Mouse (Mus musculus) natural killer cell, adult 2 months (primary cell): ENCODE measurements around the gene Bcl7c.
"Not testable (repeated sequence)": the region's sequence is repeated elsewhere in the genome, so short reads cannot be mapped to it uniquely, and the experiment has no call there.

Source experiments
- DNase-seq, 2 experiments: peaks; one replicate each; pipeline ENCODE4 v3.0.0; 2022; ENCODE audit warnings: low spot score in 2 of 2

Bcl7c gene

GRCm38 (mm10) chr7:127716992-127717391 is 8.3 kb upstream of the Bcl7c start:
- DNase-seq = peak; percentile 60

- no peak for DNase-seq
Observed at GRCm38 (mm10) chr7:127714816-127715215, 6.1 kb upstream of the Bcl7c start.

DNA sequence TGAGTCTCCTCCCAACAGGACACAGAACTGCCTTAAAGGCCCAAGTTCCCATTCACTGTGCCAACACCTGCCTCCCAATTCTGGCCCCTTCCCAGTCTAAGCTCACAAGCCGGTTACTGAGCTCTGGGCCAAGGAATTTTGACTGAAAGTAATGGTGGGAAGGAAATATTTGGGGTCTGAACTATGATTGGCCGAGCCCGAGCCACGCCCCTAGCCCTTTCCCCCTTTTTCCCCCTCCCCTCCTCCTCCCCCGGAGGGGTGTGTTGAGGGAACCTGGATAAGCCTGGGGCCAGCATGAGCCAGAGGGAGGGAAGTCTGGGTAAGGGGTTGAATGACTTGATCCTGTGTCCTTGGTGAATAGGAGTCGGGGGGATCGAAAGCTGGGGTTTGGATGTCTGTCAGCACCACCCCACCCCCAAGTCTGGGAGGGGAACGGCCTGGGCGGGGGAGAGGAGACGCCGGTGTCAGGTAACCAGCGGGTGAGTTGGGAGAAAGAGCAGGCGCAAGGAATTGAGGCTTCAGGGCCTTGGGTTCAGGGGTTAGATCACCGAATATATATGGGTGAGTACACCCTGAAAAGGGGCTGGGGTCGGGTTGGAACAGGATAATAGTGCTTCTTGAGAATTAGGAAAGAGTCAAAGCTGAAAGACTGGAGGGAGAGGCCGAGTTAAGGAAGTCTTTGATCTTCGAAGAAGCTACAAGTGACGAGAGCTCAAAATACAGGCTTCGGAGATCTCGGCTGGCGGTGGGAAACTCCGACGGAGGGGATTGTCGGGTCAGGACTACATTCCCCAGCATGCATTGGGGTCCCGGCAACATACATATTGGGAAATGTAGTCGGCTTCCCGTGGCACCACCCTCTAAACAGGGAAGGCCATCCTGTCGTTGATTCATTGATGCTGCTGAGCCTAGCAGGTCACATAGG is 4.0 kb upstream of the Bcl7c start, which contains the start of gene Ctf1:
Gene Ctf1, plus strand, starts transcription at position 276 of the 925 bp plus-strand sequence.
- DNase-seq = peak; percentile 52 to 54

DNA sequence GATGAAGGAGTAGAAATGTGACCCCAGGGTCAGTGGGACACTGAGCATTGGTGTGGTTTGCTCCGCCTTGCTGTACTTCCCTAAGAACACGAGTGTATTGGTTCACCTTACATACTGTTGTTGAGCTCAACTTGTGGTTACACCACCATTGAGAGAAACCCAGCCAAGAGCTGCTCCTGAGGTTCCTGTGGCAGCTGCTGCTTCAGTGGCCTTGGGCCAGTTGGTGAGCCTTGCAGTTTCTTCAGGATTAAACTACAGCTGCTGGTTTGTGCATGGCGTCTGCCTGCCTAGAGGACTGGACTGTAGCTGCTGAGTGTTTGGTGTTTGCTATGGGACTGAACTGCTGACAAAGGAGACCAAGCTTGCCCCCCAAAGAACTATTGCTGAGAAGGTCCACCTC is 2.7 kb upstream of the Bcl7c start:
- no peak for DNase-seq

DNA sequence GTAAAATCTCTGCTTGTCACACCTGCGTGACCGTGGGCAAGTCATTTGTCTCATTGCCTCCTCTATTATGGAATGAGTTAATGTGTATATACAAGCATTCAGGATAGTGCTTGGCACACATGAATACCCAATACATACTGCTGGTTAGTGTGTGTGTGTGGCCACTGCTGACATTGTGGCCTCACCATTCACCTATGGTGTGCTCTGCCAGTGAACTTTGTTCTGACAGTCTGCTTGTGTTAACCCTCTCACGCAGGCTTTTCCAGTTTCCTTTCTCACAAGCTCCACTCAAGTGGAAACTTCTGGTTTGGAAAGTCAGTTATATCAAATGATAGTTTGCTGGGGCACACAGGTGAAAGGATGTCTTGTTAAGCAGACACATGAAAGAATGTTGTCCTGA is 2.3 kb upstream of the Bcl7c start:
- DNase-seq = no peak

DNA sequence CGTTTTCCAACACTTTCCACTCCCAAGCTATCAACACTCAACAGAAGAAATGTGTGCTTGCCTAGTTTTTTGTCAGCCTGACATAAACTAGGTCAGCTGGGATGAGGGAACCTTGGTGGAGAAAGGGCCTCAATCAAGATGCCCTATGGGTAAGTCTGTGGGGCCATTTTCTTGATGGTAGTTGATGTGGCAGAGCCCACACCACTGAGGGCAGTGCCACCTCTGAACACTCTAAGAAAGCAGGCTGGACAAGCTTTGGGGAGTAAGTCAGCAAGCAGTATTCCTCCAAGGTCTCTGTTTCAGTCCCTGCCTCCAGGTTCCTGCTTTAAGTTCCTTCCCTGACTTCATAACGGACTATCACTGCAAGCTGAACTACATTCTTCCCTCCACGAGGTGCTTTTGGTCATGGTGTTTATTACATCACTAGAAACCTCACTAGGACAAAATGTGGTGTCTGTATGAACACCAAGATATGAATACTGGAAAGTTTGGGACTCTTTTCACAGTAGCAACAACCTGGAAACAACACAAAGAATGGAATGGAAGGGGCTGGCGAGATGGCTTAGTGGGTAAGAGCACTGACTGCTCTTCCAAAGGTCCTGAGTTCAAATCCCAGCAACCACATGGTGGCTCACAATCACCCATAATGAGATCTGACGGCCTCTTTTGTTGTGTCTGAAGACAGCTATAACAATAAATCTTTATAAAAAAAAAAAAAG is 687 bp upstream of the Bcl7c start:
- DNase-seq = no peak

- no peak for DNase-seq
Observed at GRCm38 (mm10) chr7:127707957-127708206, 851 bp downstream of the Bcl7c start.

DNA sequence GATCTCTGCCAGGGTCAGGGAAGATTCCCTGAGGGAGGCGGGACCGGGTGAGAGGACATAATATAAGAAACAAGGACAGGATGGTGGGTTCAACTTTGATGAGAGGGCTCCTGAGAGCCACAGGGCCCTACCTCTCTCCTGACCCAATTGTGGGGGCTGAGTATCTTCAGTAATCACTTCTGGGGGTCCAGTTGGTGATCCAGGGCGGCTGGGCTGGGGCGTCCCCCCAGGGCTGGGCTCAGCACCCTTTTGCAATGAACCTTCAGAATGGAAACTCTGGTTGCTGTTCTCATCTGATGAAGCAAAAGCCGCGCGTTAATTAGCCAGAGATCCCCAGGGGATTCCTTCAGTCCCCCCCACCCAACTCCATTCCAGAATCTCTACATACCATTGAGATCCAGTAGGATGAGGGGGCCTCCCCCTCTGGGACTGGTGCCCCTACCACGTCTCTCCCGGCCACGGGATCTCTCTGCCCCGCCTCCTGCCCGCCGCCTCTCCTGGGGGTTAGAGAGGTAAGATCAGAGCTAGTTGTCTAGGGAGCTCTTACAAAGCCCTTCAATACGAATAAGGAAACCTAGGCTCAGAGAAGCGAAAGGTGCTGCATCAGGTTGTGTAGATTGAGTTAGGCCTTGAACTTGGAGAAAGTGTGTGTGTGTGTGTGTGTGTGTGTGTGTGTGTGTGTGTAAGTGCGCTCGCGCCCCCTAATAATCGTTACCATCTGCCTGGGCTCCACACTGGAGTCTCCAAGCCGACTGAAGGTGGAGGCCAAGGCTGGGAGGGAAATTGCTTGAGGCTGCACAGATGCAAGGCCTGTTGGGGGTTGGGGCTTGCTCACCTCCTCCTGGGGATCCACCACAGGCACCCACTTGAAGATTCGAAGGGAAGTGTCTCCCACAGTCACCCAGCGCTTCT is 1.4 kb downstream of the Bcl7c start:
- no peak for DNase-seq

DNA sequence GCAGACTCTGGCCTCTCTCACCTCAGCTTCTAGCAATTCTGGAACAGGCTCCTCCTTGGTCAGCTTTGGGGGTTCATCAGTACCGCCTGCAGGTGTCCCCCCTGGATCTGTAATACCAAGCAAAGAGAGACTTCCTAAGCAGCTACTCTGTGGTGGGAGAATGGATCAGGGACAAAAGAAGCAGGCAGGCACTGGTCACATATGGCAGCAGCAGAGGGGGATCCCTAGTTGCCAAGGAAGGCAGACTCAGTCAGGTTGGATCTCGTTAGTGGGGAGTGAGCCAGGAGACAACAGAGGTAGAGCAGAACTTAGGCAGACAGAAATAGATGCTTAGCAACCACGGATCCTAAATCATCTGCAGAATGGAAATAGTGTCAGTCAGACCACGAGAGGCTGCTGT is 3.0 kb downstream of the Bcl7c start:
- DNase-seq = no peak

DNA sequence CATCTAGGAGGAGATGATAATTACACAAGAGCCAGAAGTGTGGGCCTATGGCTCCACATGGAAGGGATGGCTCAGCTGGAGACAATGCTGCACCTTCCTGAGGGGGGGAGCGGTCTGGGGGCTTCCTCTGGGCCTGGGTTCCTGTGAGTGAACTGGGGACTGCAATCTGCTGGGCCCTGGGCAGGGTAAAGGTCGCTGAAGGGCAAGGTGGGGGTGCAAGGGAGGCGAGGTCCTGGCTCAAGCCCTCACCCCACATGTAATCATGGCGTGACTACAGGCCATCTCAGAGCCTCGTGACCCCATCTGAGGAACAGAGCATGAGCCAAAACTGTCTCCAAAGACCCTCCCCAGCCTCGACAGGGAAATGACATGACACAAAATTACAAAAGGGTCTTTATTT is 4.1 kb downstream of the Bcl7c start:
- no peak for DNase-seq

DNA sequence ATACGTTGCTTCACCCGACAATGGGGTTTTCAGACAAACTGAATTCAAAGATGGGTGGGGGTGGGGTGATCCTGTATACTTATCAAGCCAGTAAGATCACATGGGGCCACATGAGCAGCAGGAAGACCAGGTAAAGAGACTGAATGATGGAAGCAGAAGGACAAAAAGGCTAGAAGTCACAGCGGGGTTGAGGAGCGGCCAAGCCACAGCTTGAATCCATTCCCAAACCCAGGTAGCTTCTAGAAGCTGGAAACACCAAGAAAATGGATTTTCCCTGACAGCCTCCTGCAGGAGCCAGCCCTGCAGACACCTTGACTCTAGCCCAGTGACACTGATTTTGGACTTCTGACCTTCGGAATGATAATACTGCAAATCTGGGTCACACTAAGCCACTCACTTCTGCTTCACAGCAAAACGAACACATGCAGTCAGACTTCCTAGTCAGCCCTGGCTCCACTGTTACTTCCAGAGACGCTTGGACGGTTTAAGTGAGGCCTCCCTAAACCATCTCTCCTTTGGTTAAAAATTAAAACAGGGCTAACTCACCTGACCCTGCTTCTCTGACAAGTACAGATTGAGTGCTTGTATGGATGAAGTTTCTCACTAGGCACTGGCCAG is 5.1 kb downstream of the Bcl7c start:
- no peak for DNase-seq

DNA sequence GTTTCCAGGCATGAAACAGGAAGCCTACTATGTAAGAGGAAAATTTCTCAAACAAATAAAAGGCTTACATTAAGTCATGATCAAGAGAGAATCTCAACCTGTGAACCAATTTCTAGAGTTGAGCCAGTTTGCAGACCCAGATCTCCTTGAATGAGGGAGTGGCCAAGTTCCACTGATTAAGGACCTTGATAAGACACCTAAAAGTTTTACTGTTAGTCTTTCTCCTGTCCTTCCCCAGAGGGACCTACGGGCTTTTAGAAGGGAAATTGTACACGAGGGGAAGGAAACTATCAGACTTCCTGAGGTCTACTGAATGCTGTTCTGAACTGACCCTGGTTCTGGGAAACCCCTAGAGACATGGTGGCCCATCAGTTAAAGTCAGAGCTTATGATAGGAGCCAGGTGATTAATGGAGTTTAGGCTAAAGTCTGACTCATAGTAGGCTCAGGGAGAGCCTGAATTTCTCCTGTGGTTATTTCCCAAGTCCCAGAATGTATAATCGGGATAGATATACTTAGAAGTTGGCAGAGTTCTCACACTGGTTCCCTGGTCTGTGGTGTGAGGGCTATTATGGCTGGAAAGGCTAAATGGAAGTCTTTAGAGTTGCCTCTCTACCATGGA is 7.9 kb downstream of the Bcl7c start:
- no peak for DNase-seq

DNA sequence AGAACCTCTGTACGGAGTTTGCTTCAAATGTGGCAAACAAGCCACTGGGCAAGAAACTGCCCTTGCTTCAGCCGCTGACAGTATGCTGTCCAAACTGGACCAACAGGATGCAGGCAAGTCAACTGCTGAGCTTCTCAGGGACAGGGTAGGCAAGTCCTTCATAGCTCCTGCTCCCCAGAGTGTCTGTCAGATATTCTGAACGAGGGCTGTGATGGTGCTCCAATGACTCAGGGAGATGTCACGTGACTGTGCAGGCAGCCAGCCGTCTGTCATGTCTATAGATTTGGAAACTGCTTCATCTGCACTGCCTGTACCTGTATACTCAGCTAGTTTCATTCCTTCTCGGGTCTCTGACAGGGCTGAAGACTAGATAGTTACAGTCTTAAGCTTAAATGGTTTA is 9.7 kb downstream of the Bcl7c start:
- no peak for DNase-seq

GRCm38 (mm10) chr7:127693730-127694129 is 15.0 kb downstream of the Bcl7c start:
- DNase-seq = not testable (repeated sequence)

GRCm38 (mm10) chr7:127693290-127693689 is 15.4 kb downstream of the Bcl7c start:
- DNase-seq = no peak

- DNase-seq = no peak
Observed at GRCm38 (mm10) chr7:127691221-127691989, 17.3 kb downstream of the Bcl7c start.

GRCm38 (mm10) chr7:127689626-127690280 is 19.0 kb downstream of the Bcl7c start:
- no peak for DNase-seq

DNA sequence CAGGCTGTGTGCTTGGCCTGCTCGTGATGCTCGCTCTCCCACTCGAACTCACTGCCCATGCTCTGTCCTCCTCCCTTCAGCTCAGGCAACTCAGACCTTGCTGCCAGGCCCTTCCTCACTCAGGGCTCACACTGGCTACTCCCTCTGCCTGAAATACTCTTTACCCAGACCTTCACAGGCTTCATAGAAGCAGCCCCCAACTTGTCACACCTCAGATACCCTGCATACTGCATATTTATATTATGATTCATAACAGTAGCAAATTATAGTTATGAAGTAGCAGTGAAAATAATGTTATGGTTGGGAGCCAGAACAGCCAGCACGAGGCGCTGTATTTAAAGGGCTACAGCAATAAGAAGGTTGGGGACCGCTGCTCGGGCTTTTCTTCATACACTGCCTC is 19.8 kb downstream of the Bcl7c start:
- no peak for DNase-seq

DNA sequence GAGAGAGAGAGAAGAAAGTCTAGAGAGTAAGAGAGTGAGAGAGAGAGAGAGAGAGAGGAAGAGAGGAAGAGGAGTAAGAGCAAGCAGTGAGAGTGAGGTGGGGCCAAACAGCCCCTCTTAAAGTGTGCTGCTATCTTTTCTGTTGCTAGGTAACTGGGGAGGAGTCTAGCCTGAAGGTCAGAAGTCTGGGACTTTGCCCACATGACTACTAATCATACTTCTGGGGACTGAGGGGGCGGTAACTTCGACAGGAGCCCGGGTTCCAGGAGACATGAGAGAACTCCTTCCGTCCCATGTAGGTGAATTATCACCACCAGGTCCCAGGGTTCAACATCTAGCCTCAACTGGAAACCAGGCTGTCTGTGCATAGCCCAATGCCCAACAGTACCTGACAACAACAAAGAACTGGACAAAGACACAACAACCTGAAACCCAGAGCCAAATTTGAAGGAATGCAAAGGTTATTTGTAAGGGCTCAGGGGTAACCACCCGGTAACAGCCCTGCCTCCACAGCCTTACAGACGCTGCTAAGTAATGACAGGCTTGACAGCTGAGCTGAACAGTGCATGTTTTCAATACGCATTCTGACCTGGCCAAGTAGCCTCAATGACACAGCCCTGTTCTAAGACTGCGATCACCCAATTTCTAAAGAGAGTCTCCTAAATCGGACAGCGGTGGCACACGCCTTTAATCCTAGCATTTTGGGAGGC is 21.8 kb downstream of the Bcl7c start:
- DNase-seq = no peak
